Mouse (Mus musculus) forebrain, embryonic 12.5 days (tissue): ENCODE measurements around the gene Cd3g. TPM values are rescaled to one million over a fixed set of nuclear protein-coding genes. Genes with fewer than 3 reads are reported as not detected.

Experiments used
- ATAC-seq: fragments of 200-750 bp; cut with Nextera tagmentation; 2 replicates; pipeline ENCODE4 v1.8.0; 2017; ENCODE audit warnings: moderate TSS enrichment; ENCODE audit not compliant: low FRiP score
- H3K27ac ChIP-seq: fragments of 300-500 bp; sonication (generic); 2 replicates; pipeline ENCODE4 v1.5.1; 2016; ENCODE audit warnings: mild to moderate bottlenecking
- H3K27me3 ChIP-seq: fragments of 300-500 bp; sonication (generic); 2 replicates; pipeline ENCODE4 v1.6.1; 2016; ENCODE audit warnings: mild to moderate bottlenecking
- H3K36me3 ChIP-seq: fragments of 300-500 bp; sonication (generic); replicated peaks from 2 replicates; pipeline ENCODE4 v1.6.1; 2016; ENCODE audit warnings: mild to moderate bottlenecking
- H3K4me1 ChIP-seq: fragments of 300-500 bp; sonication (generic); 2 replicates; pipeline ENCODE4 v1.6.1; 2016
- H3K4me2 ChIP-seq: fragments of 300-500 bp; sonication (generic); 2 replicates; pipeline ENCODE4 v1.6.1; 2016; ENCODE audit warnings: mild to moderate bottlenecking, moderate library complexity
- H3K4me3 ChIP-seq: fragments of 300-500 bp; sonication (generic); replicated peaks from 2 replicates; pipeline ENCODE4 v1.5.1; 2016; ENCODE audit warnings: mild to moderate bottlenecking
- H3K9ac ChIP-seq: fragments of 300-500 bp; sonication (generic); 2 replicates; pipeline ENCODE4 v1.6.1; 2016; ENCODE audit warnings: mild to moderate bottlenecking
- H3K9me3 ChIP-seq: fragments of 300-500 bp; sonication (generic); 2 replicates; pipeline ENCODE4 v1.6.1; 2016
- WGBS: fragments of 180-500 bp; shearing (Covaris S2); methylation state at CpG from one replicate; pipeline ENCODE4 v1.1.7; 2016; 5-methylcytosine and 5-hydroxymethylcytosine counted together
- polyA plus RNA-seq: library from polyadenylated mRNA; unstranded; fragments of >200 nt; fragmentation: Nextera tagmentation; extraction: Ambion mirVana; gene quantifications from 2 replicates; pipeline ENCODE4 v1.2.1, GENCODE M21; 2016

Gene Cd3g
- polyA plus RNA-seq, 1 experiment from 2014 or later = 0.19 TPM

- Histone ChIP-seq H3K36me3 (peaks cover 79% of the 10 kb centered on the region), H3K27ac (no peak overlapping the region), H3K27me3 (no peaks in the 10 kb centered on the region), H3K4me3 (no peak overlapping the region), H3K4me2 (no peak overlapping the region), H3K9ac (no peak overlapping the region), H3K9me3 (no peaks in the 10 kb centered on the region), H3K4me1 (no peaks in the 10 kb centered on the region)
- no peak for ATAC-seq
- WGBS = 92% methylated on average over 3 of the region's 3 CpGs
Measured at GRCm38 (mm10) chr9:44954432-44954831, 25.8 kb downstream of the Cd3g start.

GRCm38 (mm10) chr9:44947836-44948235, 32.4 kb downstream of the Cd3g start:
- H3K4me1 ChIP-seq = no peaks in the 10 kb centered on the region
- no peak for ATAC-seq
- no peaks in the 10 kb centered on the region for H3K9me3 ChIP-seq
- H3K36me3 ChIP-seq = peaks cover 86% of the 10 kb centered on the region
- no peak overlapping the region for H3K27ac ChIP-seq
- H3K9ac ChIP-seq = no peak overlapping the region
- H3K27me3 ChIP-seq = no peaks in the 10 kb centered on the region
- no peak overlapping the region for H3K4me3 ChIP-seq
- H3K4me2 ChIP-seq = no peak overlapping the region
- 96% methylated on average over 5 of the region's 5 CpGs for WGBS

GRCm38 (mm10) chr9:44946185-44946695, 34.0 kb downstream of the Cd3g start:
- Histone ChIP-seq H3K9me3 (no peaks in the 10 kb centered on the region), H3K4me3 (no peak overlapping the region), H3K27me3 (no peaks in the 10 kb centered on the region), H3K36me3 (peaks cover 88% of the 10 kb centered on the region), H3K4me2 (no peak overlapping the region), H3K27ac (no peak overlapping the region), H3K9ac (no peak overlapping the region), H3K4me1 (no peaks in the 10 kb centered on the region)
- 90% methylated on average over 7 of the region's 7 CpGs for WGBS
- no peak for ATAC-seq

GRCm38 (mm10) chr9:44942421-44942820, 37.8 kb downstream of the Cd3g start:
- Histone ChIP-seq H3K9me3 (no peaks in the 10 kb centered on the region), H3K27ac (no peak overlapping the region), H3K36me3 (peaks cover 89% of the 10 kb centered on the region), H3K4me3 (no peak overlapping the region), H3K27me3 (no peaks in the 10 kb centered on the region), H3K4me1 (no peaks in the 10 kb centered on the region), H3K4me2 (no peak overlapping the region), H3K9ac (no peak overlapping the region)
- 97% methylated on average over 4 of the region's 4 CpGs for WGBS
- no peak for ATAC-seq

GRCm38 (mm10) chr9:44941756-44942155, 38.5 kb downstream of the Cd3g start:
- Histone ChIP-seq H3K4me3 (no peak overlapping the region), H3K9ac (no peak overlapping the region), H3K27ac (no peak overlapping the region), H3K27me3 (no peaks in the 10 kb centered on the region), H3K9me3 (no peaks in the 10 kb centered on the region), H3K36me3 (peaks cover 89% of the 10 kb centered on the region), H3K4me2 (no peak overlapping the region), H3K4me1 (no peaks in the 10 kb centered on the region)
- no peak for ATAC-seq
- 94% methylated on average over 4 of the region's 4 CpGs for WGBS

- WGBS = 79% methylated on average over 2 of the region's 2 CpGs
- Histone ChIP-seq H3K4me2 (peak overlapping the region; percentile 86), H3K4me1 (peaks cover 14% of the 10 kb centered on the region), H3K27me3 (no peaks in the 10 kb centered on the region), H3K36me3 (peaks cover 3% of the 10 kb centered on the region; the same call in 1 of the 2 replicates), H3K4me3 (peak overlapping the region; percentile 98), H3K9me3 (no peaks in the 10 kb centered on the region), H3K27ac (peak overlapping the region; percentile 91), H3K9ac (peak overlapping the region; percentile 58; the same call in 1 of the 2 replicates)
- no peak for ATAC-seq
Measured at GRCm38 (mm10) chr9:44921543-44921942, 58.7 kb downstream of the Cd3g start.

GRCm38 (mm10) chr9:44921123-44921468, 59.1 kb downstream of the Cd3g start:
- Histone ChIP-seq H3K27me3 (no peaks in the 10 kb centered on the region), H3K27ac (peak overlapping the region; percentile 91), H3K4me2 (peak overlapping the region; percentile 86), H3K4me3 (peak overlapping the region; percentile 98), H3K4me1 (peaks cover 14% of the 10 kb centered on the region), H3K36me3 (peaks cover 3% of the 10 kb centered on the region; the same call in 1 of the 2 replicates), H3K9me3 (no peaks in the 10 kb centered on the region), H3K9ac (peak overlapping the region; percentile 58)
- 1% methylated on average over 8 of the region's 8 CpGs for WGBS
- peak; percentile 83 for ATAC-seq

- ATAC-seq = peak; percentile 90
- Histone ChIP-seq H3K4me2 (peak within 1 kb of the TSS; percentile 86), H3K27ac (peak within 1 kb of the TSS; percentile 91), H3K9ac (peak within 1 kb of the TSS; percentile 89), H3K4me1 (peaks cover 17% of the 10 kb centered on the region), H3K9me3 (no peaks in the 10 kb centered on the region), H3K36me3 (peaks cover under 1% of the 10 kb centered on the region; the same call in 1 of the 2 replicates), H3K27me3 (no peaks in the 10 kb centered on the region), H3K4me3 (peak within 1 kb of the TSS; percentile 98)
- WGBS = under 1% methylated on average over 48 of the region's 48 CpGs
Measured at GRCm38 (mm10) chr9:44920374-44921122, 59.7 kb downstream of the Cd3g start, which contains the start of gene Atp5l. Atp5l (minus strand) TSS chr9:44920742.

GRCm38 (mm10) chr9:44919606-44920005, 60.6 kb downstream of the Cd3g start:
- Histone ChIP-seq H3K9ac (peak overlapping the region; percentile 89), H3K27ac (no peak overlapping the region), H3K4me2 (peak overlapping the region; percentile 86), H3K4me1 (peaks cover 26% of the 10 kb centered on the region), H3K36me3 (no peaks in the 10 kb centered on the region), H3K27me3 (no peaks in the 10 kb centered on the region), H3K9me3 (no peaks in the 10 kb centered on the region), H3K4me3 (peak overlapping the region; percentile 98)
- WGBS = 39% methylated on average over 2 of the region's 2 CpGs
- ATAC-seq = no peak

Other genes with a start within 250 kb of the Cd3g start
- gene Phldb1, start 245.2 kb downstream of the Cd3g start, polyA plus RNA-seq = 57.5 and 67.3 TPM in 2 replicates
- 167 and 170 TPM in 2 replicates for gene Arcn1, start 212.6 kb downstream of the Cd3g start, polyA plus RNA-seq
- 124 and 130 TPM in 2 replicates for gene Ift46, start 212.5 kb downstream of the Cd3g start, polyA plus RNA-seq
- 3.6 and 4.4 TPM in 2 replicates for gene Tmem25, start 181.1 kb downstream of the Cd3g start, polyA plus RNA-seq
- gene Ttc36, start 177.4 kb downstream of the Cd3g start, polyA plus RNA-seq = 0.31 and 0.82 TPM in 2 replicates
- 27.4 and 28.3 TPM in 2 replicates for gene Kmt2a, start 99.1 kb downstream of the Cd3g start, polyA plus RNA-seq
- gene Atp5l, start 59.7 kb downstream of the Cd3g start, polyA plus RNA-seq = 524 and 567 TPM in 2 replicates
- gene Ube4a, start 14.8 kb downstream of the Cd3g start, polyA plus RNA-seq = 33.2 and 33.4 TPM in 2 replicates
- not detected in 2 replicates for gene Cd3d, start 1.4 kb upstream of the Cd3g start, polyA plus RNA-seq
- gene Cd3e, start 29.2 kb upstream of the Cd3g start, polyA plus RNA-seq = not detected in 2 replicates
- gene Mpzl2, start 59.4 kb upstream of the Cd3g start, polyA plus RNA-seq = 1.2 and 1.5 TPM in 2 replicates
- gene Mpzl3, start 74.8 kb upstream of the Cd3g start, polyA plus RNA-seq = 1.7 and 2.4 TPM in 2 replicates
- 0.15 TPM in 1 of 2 replicates, not detected in the other for gene Jaml, start 98.8 kb upstream of the Cd3g start, polyA plus RNA-seq
- 3.0 and 3.1 TPM in 2 replicates for gene Scn2b, start 137.4 kb upstream of the Cd3g start, polyA plus RNA-seq
- 0.23 and 0.56 TPM in 2 replicates for gene Scn4b, start 158.0 kb upstream of the Cd3g start, polyA plus RNA-seq
- gene BC049352, start 201.6 kb upstream of the Cd3g start, polyA plus RNA-seq = 0.18 and 0.22 TPM in 2 replicates
- gene Tmprss4, start 223.7 kb upstream of the Cd3g start, polyA plus RNA-seq = 0.11 and 0.47 TPM in 2 replicates